Mouse (Mus musculus) stomach, embryonic 15.5 days (tissue): ENCODE results near the gene Dhcr7. TPM values are rescaled to one million over a fixed set of nuclear protein-coding genes. Genes with fewer than 3 reads are reported as not detected.

Experiments used
- ATAC-seq: fragments of 200-750 bp; cut with Nextera tagmentation; 2 replicates; pipeline ENCODE4 v1.8.0; 2017; ENCODE audit warnings: low read depth, moderate number of reproducible peaks, moderate TSS enrichment; ENCODE audit not compliant: insufficient read depth, low FRiP score
- H3K27ac ChIP-seq: fragments of 300-500 bp; sonication (generic); 2 replicates; pipeline ENCODE4 v1.5.1; 2015; ENCODE audit warnings: mild to moderate bottlenecking, inconsistent platforms
- H3K27me3 ChIP-seq: fragments of 300-500 bp; sonication (generic); replicated peaks from 2 replicates; pipeline ENCODE4 v1.6.1; 2015; ENCODE audit warnings: inconsistent platforms
- H3K36me3 ChIP-seq: fragments of 300-500 bp; sonication (generic); 2 replicates; pipeline ENCODE4 v1.6.1; 2015; ENCODE audit warnings: inconsistent platforms
- H3K4me1 ChIP-seq: fragments of 300-500 bp; sonication (generic); 2 replicates; pipeline ENCODE4 v1.6.1; 2015; ENCODE audit warnings: inconsistent platforms
- H3K4me2 ChIP-seq: fragments of 300-500 bp; sonication (generic); 2 replicates; pipeline ENCODE4 v1.6.1; 2015; ENCODE audit warnings: mild to moderate bottlenecking, inconsistent platforms
- H3K4me3 ChIP-seq: fragments of 300-500 bp; sonication (generic); replicated peaks from 2 replicates; pipeline ENCODE4 v1.5.1; 2015; ENCODE audit warnings: inconsistent platforms
- H3K9ac ChIP-seq: fragments of 300-500 bp; sonication (generic); 2 replicates; pipeline ENCODE4 v1.6.1; 2015; ENCODE audit warnings: inconsistent platforms
- H3K9me3 ChIP-seq: fragments of 300-500 bp; sonication (generic); 2 replicates; pipeline ENCODE4 v1.6.1; 2016; ENCODE audit warnings: inconsistent platforms
- WGBS: fragments of 180-500 bp; shearing (Covaris S2); methylation state at CpG from one replicate; pipeline ENCODE4 v1.1.7; 2015; 5-methylcytosine and 5-hydroxymethylcytosine counted together
- polyA plus RNA-seq: library from polyadenylated mRNA; unstranded; fragments of >200 nt; fragmentation: Nextera tagmentation; extraction: Ambion mirVana; gene quantifications from 2 replicates; pipeline ENCODE4 v1.2.1, GENCODE M21; 2015

Dhcr7 gene
- polyA plus RNA-seq, 1 experiment from 2014 or later = 49.9 TPM

DNA sequence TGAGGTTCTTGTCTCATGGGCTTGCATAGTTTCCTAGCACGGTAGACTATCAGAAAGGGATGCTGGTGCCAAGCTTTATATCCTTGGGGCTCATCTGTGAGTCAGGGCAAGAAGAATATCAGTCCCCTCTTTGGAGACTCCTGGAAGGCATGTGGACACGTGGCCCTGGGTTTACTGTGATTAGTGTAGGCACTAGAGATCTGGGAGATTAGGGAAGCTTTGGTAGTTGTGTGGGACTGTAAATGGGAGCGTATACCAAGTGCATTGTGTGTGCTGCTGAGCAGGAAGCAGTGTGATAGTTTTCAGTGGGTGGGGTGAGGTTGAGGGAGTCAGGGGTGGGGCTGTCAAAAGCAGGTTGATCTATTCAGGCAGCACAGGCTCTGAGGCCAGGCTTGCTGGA, 12.0 kb downstream of the Dhcr7 start:
- Histone ChIP-seq H3K4me1 (peaks cover 19% of the 10 kb centered on the region), H3K4me3 (no peak overlapping the region), H3K9me3 (no peaks in the 10 kb centered on the region), H3K4me2 (no peak overlapping the region), H3K27ac (peak overlapping the region; percentile 52; the same call in 1 of the 2 replicates), H3K27me3 (no peaks in the 10 kb centered on the region), H3K36me3 (peaks cover 12% of the 10 kb centered on the region), H3K9ac (no peak overlapping the region)
- ATAC-seq = peak; percentile 19; the same call in 1 of the 2 replicates
- 40% methylated on average over 3 of the region's 3 CpGs for WGBS

DNA sequence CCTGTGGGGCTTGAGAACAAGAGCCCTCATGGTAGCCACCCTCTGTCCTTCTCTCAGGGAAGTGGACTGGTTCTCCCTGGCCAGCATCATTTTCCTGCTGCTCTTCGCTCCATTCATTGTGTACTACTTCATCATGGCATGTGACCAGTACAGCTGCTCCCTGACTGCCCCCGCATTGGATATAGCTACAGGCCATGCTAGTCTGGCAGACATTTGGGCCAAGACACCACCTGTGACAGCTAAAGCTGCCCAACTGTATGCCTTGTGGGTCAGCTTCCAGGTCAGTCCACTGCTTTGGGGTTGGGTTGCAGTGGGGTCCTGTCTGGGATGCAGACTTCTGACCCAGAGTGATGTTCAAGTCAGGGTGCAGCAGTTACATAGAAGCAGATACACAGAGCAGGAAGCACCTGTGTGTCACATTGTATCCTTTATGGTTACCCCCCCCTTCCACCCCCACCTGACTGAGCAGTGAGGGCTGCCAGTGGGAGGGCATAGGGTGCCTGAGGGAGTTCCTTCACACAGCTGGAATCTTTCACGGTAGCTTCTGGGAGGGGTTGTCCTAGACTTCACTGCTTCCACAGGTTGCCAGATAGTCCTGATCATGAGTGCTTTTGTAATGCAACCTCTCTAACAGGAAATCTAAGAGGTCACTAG, 14.9 kb downstream of the Dhcr7 start:
- H3K36me3 ChIP-seq = peaks cover 40% of the 10 kb centered on the region
- no peak overlapping the region for H3K4me2 ChIP-seq
- H3K9me3 ChIP-seq = no peaks in the 10 kb centered on the region
- H3K27ac ChIP-seq = no peak overlapping the region
- H3K9ac ChIP-seq = no peak overlapping the region
- no peak for ATAC-seq
- peaks cover 3% of the 10 kb centered on the region; the same call in 1 of the 2 replicates for H3K4me1 ChIP-seq
- no peaks in the 10 kb centered on the region for H3K27me3 ChIP-seq
- WGBS = 89% methylated on average over 3 of the region's 3 CpGs
- H3K4me3 ChIP-seq = no peak overlapping the region

DNA sequence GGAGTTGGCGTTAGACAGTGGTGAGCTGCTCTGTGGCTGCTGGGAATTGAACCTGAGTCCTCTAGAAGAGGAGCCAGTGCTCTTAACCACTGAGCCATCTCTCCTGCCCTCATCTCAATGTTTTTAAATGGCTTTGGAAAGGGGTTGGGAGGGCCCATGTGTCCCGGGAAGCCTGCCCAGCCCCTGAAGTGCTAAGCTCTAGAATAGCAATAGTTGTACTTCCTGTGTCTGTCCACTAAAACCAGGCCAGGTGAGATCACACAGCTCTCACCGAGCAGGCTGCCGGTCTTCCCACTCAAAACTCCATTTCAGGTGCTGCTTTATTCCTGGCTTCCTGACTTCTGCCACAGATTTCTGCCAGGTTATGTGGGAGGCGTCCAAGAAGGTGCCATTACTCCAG, 17.2 kb downstream of the Dhcr7 start:
- Histone ChIP-seq H3K9ac (no peak overlapping the region), H3K4me2 (no peak overlapping the region), H3K27ac (no peak overlapping the region), H3K9me3 (no peaks in the 10 kb centered on the region), H3K4me1 (no peaks in the 10 kb centered on the region), H3K4me3 (no peak overlapping the region), H3K36me3 (peaks cover 62% of the 10 kb centered on the region), H3K27me3 (no peaks in the 10 kb centered on the region)
- no peak for ATAC-seq
- WGBS = 94% methylated on average over 5 of the region's 5 CpGs

DNA sequence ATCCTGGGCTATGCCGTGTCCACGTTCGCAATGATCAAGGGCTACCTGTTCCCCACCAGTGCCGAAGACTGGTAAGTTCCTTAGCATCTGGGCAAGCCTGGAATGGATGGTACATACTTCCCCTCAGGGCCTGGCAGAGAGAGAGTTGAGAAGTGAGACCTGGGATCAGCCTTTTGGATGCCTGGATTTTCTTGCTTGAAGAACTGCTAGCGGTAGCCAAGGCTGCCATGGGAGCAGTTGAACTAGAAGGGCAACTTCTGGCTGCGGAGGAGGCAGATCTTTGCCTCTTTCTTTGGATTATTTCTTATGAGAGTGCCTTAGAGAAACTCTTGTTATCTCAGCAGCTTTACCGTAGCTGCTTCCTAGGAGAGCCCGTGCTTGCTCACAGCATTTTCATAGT, 18.4 kb downstream of the Dhcr7 start:
- no peaks in the 10 kb centered on the region for H3K4me1 ChIP-seq
- H3K4me3 ChIP-seq = no peak overlapping the region
- ATAC-seq = no peak
- H3K9me3 ChIP-seq = no peaks in the 10 kb centered on the region
- WGBS = 94% methylated on average over 8 of the region's 8 CpGs
- peaks cover 70% of the 10 kb centered on the region for H3K36me3 ChIP-seq
- H3K4me2 ChIP-seq = no peak overlapping the region
- no peak overlapping the region for H3K9ac ChIP-seq
- H3K27ac ChIP-seq = no peak overlapping the region
- no peaks in the 10 kb centered on the region for H3K27me3 ChIP-seq

DNA sequence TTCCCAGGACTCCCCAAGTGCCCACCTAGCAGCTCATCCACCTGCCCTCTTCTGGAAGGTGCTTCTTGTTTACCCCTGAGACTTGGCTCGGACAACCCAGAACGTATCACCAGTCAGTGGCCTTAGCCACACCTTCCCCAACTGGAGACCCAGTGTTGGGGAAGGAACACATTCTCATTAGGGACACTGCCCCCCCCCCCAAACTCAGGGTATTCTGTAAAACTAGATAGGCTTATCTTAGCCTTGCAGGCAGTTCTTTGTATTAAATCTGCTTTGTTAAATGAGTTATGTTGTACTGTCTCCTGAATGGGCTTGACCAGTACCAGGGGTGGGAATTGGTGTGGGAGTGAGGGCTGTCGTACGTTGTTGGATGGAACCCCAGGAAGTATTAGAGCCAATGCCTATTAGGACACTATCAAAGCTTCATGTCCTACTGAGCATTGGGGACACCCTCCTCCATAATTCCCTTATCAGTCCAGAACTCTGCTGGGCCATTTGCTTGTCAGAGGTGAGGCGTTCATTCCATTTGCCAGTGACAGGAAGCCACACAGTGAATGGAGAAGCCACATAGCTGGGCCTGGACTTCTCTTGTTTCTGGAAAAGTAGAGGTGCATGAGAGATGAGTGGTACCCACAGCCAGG, 25.3 kb downstream of the Dhcr7 start:
- Histone ChIP-seq H3K27me3 (no peaks in the 10 kb centered on the region), H3K9ac (no peak overlapping the region), H3K4me1 (no peaks in the 10 kb centered on the region), H3K36me3 (peaks cover 26% of the 10 kb centered on the region), H3K4me3 (no peak overlapping the region), H3K4me2 (no peak overlapping the region), H3K27ac (no peak overlapping the region), H3K9me3 (no peaks in the 10 kb centered on the region)
- WGBS = 81% methylated on average over 5 of the region's 5 CpGs
- no peak for ATAC-seq

DNA sequence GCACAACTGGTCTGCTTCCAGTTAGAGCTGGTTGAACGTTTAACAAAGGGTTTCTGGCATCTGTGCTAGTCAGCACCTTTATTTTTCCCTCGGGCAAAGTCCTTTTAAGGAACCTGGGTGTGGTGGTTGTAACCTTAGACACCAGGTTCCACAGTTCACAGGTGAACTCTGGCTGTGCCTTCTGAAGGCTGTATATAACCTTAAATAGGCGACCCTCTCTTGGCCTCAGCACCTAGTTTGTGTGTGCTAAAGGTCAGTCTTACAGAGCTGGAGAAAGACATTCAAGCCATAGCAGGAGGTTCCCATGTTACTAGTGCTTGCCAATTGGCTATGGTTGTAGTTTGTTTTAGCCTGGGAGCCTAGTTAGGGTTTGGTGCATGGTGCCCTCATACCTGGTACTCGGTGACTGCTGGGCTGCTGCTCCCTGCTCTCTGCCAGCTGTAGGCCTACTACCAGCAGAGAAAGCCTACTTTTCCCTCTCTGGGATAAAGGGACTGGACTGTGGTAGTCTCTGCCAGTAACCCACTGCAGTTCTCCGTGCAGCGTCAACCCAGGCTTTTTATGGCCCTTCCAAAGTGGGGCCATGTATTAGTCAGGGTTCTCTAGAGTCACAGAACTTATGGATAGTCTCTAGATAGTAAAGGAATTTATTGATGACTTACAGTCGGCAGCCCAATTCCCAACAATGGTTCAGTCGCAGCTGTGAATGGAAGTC, 26.0 kb downstream of the Dhcr7 start:
- Histone ChIP-seq H3K9ac (no peak overlapping the region), H3K27ac (no peak overlapping the region), H3K4me3 (no peak overlapping the region), H3K4me1 (no peaks in the 10 kb centered on the region), H3K9me3 (no peaks in the 10 kb centered on the region), H3K4me2 (no peak overlapping the region), H3K36me3 (peaks cover 20% of the 10 kb centered on the region), H3K27me3 (no peaks in the 10 kb centered on the region)
- WGBS = 84% methylated on average over 8 of the region's 8 CpGs
- ATAC-seq = no peak

DNA sequence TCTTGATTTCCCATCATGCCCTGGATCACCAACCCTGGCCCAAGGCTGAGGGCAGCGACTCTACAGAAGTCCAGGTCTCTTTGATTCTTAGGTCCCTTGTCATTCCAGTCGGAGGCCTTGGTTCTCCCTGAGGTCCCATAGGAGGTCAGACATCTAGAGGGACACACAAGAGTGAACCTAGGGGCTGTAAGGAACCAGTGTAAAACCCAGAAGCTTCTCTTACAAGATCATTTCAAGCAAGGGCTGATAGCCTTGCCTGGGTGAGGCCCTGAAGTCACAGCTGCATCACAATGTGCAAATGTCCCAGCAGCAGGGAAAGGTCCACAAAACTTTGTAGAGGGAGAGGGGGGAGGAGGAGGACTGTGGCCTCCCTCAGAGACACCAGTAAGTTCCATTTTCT, 43.6 kb downstream of the Dhcr7 start, which contains the start of gene Gm498:
Gene Gm498 (plus strand): TSS at position 301 of the 400 bp plus-strand sequence.
- WGBS = 82% methylated on average over 2 of the region's 2 CpGs
- Histone ChIP-seq H3K4me2 (no peak within 1 kb of the TSS), H3K36me3 (no peaks in the 10 kb centered on the region), H3K27ac (no peak within 1 kb of the TSS), H3K4me1 (no peaks in the 10 kb centered on the region), H3K9ac (no peak within 1 kb of the TSS), H3K9me3 (no peaks in the 10 kb centered on the region), H3K4me3 (no peak within 1 kb of the TSS), H3K27me3 (no peaks in the 10 kb centered on the region)
- no peak for ATAC-seq

DNA sequence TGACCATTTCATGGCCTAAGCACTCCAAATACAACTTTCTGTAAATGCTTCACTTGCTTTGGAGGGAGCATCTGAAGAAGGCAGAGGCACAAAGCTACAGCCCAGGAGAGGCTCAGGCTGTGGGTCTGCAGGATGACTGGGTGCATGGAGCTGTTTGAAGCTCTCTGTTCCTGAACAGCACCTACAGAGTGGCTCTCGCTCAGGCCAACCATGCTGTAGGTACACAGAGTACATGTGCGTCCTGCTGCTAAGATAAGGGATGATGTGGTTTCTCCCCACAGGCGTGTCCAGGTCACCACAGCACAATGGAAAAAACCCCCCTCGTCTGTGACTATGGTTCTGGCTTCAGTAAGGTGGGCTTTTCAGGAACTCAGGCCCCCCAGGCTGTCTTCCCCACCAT, 45.9 kb downstream of the Dhcr7 start:
- H3K4me3 ChIP-seq = no peak overlapping the region
- no peaks in the 10 kb centered on the region for H3K36me3 ChIP-seq
- no peaks in the 10 kb centered on the region for H3K27me3 ChIP-seq
- H3K4me2 ChIP-seq = no peak overlapping the region
- WGBS = 74% methylated on average over 4 of the region's 4 CpGs
- no peaks in the 10 kb centered on the region for H3K9me3 ChIP-seq
- no peak for ATAC-seq
- H3K9ac ChIP-seq = no peak overlapping the region
- H3K27ac ChIP-seq = no peak overlapping the region
- H3K4me1 ChIP-seq = no peaks in the 10 kb centered on the region

DNA sequence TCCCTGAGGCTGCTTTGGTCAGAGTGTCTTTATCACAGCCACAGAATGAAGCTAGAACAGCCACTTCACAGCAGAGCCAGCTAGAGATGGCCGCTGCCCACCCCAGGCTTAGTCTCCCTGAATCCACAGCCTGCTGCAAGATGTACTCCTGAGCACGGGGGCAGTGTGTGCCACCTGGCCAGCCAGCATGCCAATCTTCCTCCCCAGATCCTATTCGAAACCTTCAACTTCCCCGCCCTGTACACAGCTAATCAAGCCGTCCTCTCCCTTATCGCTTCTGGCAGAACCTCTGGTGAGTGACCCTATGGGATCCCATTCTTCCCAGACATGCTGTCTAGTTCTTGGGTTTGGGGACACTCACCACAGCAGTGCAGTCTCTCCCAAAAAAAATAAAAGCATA, 60.8 kb downstream of the Dhcr7 start:
- WGBS = 71% methylated on average over 6 of the region's 6 CpGs
- no peak overlapping the region for H3K4me3 ChIP-seq
- no peak overlapping the region for H3K27ac ChIP-seq
- no peaks in the 10 kb centered on the region for H3K9me3 ChIP-seq
- ATAC-seq = no peak
- H3K9ac ChIP-seq = no peak overlapping the region
- H3K36me3 ChIP-seq = no peaks in the 10 kb centered on the region
- no peaks in the 10 kb centered on the region for H3K4me1 ChIP-seq
- H3K4me2 ChIP-seq = no peak overlapping the region
- no peaks in the 10 kb centered on the region for H3K27me3 ChIP-seq

DNA sequence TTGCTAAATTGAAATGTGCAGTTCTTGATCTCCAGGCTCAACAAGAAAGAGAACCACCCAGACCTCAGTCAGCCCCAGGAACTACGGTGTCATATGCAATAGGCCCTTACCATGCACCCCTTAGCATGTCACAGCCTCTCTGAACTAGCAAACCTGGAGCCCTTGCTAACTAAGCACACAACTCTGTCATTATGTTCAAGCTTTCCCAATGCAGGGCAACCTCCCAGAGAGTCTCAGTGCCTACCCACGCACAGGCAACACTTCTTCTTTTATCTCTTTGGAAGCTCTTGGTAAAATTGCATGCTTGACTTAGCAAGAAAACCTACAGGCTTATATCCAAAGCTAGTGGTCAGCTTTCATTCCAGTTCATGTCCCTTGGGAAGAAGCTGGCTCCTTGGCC, 68.2 kb downstream of the Dhcr7 start:
- Histone ChIP-seq H3K9me3 (no peaks in the 10 kb centered on the region), H3K4me2 (no peak overlapping the region), H3K36me3 (no peaks in the 10 kb centered on the region), H3K27ac (no peak overlapping the region), H3K27me3 (no peaks in the 10 kb centered on the region), H3K4me1 (no peaks in the 10 kb centered on the region), H3K4me3 (no peak overlapping the region), H3K9ac (no peak overlapping the region)
- ATAC-seq = no peak
- 78% methylated on average over 2 of the region's 2 CpGs for WGBS

DNA sequence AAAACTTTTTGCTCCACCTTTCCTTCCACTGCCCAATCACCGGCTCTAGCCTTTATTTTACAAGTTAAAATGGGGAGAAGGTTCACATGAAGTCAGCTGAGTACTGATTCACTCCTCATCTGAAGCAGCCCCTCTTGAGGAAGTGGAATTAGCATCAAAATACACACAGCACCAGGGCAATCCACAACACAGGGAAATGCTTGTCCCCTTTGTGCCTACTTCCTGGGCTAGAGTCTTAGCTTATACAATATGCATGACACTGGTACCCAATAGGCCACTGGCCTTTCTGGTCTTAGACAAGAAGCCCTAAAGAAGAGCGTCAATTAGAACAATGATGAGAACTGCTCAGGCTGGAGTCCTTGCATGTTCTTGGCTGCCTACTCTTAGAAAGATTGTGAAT, 69.4 kb downstream of the Dhcr7 start:
- H3K27ac ChIP-seq = no peak overlapping the region
- no peaks in the 10 kb centered on the region for H3K9me3 ChIP-seq
- no peak overlapping the region for H3K4me2 ChIP-seq
- no peaks in the 10 kb centered on the region for H3K36me3 ChIP-seq
- no peaks in the 10 kb centered on the region for H3K4me1 ChIP-seq
- ATAC-seq = no peak
- 68% methylated on average over 2 of the region's 2 CpGs for WGBS
- H3K27me3 ChIP-seq = no peaks in the 10 kb centered on the region
- H3K9ac ChIP-seq = no peak overlapping the region
- no peak overlapping the region for H3K4me3 ChIP-seq
